Mouse (Mus musculus) gastrocnemius, postnatal 10 days (tissue): ENCODE measurements around the gene P3h2. TPM values are rescaled to one million over a fixed set of nuclear protein-coding genes. Genes with fewer than 3 reads are reported as not detected.

Experiments used
- DNase-seq: peaks from one replicate; pipeline ENCODE4 v3.0.0; 2021; ENCODE audit warnings: mixed read lengths
- total RNA-seq, 2 experiments: library from RNA; stranded (reverse); gene quantifications; 2 replicates each; pipeline ENCODE4 v1.2.3; 2021

The P3h2 gene
- total RNA-seq, 2 experiments from 2014 or later = 5.9 to 7.3 TPM

GRCm38 (mm10) chr16:26070376-26070775 lies 35.2 kb downstream of the P3h2 start:
- no peak for DNase-seq

- no peak for DNase-seq
Measured at GRCm38 (mm10) chr16:26065060-26065459, 40.5 kb downstream of the P3h2 start.

DNA sequence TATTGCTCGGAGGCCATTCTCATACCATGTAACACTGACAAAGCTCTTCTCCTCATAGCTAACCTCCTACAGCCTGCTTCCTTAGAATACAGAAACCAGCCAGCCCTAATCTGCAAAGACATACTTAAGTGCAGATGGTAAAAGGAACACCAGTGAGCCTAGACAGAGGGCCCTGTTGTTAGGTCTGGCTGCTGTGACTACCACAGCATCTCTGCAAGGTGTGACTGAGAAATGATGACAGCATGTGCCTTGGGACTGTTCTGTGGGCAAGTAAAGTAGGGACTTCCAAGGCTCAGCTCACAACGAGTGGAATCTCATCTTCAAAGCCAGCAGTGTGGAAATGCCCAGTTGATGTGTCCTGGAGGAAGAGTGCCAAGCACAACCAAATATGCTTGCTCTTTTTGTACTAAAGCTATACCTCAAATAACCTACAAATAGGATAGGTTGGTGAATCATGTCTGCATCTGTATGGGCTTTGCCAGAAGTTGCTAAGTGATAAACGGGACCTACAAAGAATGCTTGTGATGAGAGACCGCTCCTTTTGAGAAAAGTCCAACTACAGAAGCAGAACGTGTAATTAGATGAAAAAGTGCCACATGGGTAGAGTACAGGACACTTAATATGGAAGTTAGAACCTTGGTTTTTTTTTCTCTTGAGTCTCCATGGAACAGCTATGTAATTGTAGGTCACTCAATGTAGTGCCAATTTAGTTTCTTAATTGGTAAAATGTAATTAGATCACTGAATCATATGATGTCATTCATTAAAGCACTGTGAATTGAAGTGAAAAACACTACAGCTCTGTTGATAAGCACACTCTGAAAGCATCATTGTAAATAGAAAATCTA lies 45.1 kb downstream of the P3h2 start:
- DNase-seq = no peak

DNA sequence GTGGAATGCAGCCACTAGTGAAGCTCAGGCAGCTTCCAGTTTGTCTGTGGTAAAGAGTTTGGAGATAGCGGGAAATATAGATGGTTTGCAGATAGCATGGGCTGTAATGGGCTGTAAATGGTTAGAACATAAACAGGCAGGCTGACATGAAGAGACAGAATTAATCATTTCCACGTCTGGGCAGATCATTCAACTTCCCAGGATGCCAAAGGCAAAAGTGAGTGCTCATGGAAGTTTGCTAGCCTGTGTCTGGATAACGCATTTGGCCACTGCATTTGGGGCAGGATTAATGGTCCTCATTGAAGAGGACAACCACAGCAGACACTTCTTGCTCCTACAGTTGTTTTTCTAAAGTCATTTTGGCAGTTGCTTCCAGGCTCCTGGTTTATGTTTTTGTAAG lies 52.0 kb downstream of the P3h2 start:
- no peak for DNase-seq

DNA sequence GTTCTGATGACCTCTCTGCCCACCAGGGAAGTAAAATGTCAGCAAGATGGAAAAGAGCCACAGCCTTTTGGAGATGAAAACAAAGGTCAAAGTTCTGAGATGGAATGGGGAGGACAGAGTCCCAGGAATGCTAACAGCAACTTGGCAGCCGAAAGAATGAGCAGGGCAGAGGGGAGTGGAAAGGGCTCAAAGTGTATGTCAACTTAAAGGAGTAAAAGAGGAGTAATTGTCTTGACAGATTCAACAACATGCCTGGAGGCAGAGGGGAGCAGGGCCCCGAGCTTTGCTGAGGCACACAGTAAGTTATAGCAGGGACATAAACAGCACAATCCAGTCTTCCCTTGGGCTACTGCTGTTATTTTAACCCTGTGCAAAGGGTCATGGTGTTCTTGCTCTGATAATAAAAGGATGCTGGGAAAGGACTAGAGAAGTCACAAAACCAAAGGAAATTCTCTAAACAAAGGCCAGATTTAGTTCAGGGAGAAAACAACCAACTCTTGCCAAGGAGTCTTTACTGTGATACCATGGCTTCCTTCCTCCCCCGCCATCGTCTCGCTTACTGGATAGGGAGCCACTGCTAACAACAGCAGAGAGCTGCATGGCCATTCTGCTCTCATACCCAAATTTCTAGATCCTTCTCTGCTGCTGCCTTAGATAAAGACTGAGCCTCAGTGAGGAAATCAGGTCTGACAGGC lies 56.0 kb downstream of the P3h2 start:
- DNase-seq = no peak

DNA sequence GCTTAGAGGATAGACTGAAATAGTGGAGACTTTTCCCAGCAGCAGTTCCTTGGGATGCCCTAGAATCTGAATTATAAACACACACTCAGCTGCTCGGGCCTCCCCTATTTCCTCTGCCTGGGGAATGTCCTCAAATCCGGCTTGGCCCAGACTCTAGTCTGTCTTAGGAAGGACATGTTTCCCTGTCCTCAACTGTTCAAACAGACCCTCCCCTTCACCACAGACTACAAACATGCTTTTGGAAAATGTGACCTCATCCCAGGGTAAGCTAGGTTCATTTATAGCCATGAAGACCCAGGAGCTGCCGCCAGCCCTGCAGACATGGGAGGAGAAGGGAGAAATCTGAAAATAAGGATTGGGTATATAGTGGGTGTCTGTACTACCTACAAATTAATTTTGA lies 57.7 kb downstream of the P3h2 start:
- no peak for DNase-seq

DNA sequence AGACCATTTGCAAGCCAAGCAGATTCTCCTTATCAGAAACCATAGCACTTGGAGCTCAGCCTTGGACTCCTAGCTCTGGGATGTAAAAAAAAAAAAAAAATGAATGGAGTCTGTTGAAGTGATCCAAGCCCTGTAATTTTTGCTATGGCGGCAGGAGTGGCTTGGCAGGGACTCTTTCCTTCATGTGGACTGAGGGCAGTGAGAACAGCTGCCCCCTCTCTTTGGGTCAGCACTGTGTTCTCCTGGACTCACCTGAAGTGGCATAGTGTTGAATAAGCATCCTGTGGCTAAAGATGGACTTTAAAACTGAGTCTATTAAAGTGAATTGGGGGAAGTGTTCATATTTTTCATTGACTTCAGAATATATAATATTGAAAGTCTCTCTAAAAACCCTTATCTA lies 58.2 kb downstream of the P3h2 start:
- no peak for DNase-seq

DNA sequence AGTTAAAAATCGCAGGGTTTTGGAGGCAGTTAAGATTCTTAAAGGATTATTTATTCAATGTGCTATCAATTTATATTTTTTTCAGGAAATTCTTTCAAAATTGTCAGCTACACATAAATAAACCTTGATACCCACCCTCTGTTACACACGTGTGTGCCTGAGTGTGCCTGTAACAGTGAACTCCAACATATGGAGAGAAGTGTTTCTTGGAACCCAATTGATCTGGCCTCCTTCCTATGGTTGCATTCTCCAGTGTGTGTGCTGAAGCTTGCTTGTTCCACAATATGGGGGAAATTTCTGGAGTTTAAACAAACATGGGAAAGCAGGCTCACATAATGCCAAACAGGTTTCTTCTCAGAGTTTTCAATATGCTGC lies 63.7 kb downstream of the P3h2 start:
- no peak for DNase-seq

DNA sequence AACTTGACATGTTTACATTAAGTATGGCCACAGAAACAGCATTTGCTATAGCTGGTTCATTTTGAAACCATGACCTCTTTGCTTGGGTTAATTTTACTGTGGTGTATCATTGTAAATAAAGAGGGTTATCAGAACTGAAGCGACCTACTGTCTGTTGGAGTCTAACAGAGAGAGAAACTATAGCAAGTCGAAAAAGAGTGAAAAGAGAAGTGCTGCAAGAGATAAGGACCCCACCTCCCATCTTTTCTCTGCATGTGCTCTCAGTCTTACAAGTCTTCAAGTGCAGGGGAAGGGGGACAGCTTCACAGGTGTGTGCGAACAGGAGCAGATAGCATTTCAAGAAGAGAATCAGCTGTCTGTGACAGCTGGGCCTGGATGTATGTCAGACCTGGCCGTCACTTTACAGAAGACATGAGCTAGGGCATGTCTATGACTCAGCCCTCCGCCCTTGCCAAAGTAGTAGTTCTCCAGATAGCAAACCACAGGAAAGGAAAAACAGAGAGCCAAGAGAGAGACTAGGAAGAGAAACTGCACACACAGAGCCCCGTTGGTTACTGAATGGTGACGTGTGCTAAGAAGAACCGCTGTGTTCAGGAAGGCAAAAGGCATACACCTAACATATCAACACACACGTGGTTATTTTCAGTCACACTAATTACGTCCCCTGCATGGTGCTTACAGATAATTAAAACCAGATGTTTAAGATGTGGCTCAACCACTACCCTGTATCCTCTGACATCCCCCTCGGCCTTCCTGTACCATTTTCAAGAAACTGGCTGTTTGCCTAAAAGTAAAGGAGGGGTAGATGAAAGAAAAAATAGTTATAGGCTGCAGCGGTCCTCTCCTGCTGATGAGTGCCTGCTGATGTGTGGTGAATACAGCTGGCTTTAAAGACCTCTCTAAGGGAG lies 64.3 kb downstream of the P3h2 start:
- DNase-seq = no peak

DNA sequence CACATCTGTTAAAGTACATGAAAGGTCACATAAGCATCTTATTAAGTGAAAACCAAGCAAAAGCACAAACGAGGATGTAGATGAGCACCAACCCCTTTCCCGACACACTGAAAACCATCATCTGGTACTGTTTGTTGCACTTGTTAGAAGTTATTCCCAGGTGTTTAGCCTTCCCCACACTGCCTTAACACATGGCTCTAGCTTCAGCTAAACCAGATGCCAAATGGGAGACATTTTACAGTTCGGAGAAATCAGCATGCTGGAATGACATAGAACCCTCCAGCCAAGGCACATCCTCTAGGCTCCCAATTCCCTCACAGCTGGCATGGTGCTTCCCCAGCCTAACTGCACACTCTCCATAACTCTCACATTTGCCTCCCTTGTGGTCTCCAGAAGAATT lies 66.3 kb downstream of the P3h2 start:
- no peak for DNase-seq

DNA sequence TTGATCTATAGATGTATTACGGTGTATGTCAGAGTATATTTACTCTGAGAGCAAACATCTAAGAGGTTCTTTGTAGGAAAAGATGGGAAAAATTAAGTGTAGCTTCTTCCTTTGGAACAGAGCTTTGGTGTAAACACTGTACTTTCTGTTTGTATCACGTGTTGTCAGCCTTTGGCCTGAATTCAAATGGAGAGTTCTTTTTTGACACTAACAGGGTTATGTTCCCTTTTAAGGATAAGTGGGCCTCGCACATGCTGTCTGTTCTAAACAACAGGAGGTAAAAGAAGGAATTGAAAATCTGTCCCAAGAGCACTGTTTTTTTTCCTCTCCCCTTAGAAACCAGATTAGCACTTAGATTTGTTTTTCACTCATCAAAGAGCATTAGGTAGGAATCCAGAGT lies 70.1 kb downstream of the P3h2 start:
- no peak for DNase-seq

- no peak for DNase-seq
Measured at GRCm38 (mm10) chr16:26035079-26035478, 70.5 kb downstream of the P3h2 start.

GRCm38 (mm10) chr16:26029424-26030012 lies 76.1 kb downstream of the P3h2 start:
- no peak for DNase-seq

- DNase-seq = no peak
Measured at GRCm38 (mm10) chr16:26026416-26026815, 79.2 kb downstream of the P3h2 start.

- DNase-seq = no peak
Measured at GRCm38 (mm10) chr16:26024543-26024942, 81.0 kb downstream of the P3h2 start.

GRCm38 (mm10) chr16:26023352-26023751 lies 82.2 kb downstream of the P3h2 start:
- no peak for DNase-seq

- no peak for DNase-seq
Measured at GRCm38 (mm10) chr16:26021759-26022158, 83.8 kb downstream of the P3h2 start.

- no peak for DNase-seq
Measured at GRCm38 (mm10) chr16:26005811-26006210, 99.8 kb downstream of the P3h2 start.

GRCm38 (mm10) chr16:26003261-26003660 lies 102.3 kb downstream of the P3h2 start:
- DNase-seq = no peak

GRCm38 (mm10) chr16:26002848-26003247 lies 102.7 kb downstream of the P3h2 start:
- no peak for DNase-seq

- DNase-seq = no peak
Measured at GRCm38 (mm10) chr16:25994605-25995004, 111.0 kb downstream of the P3h2 start.

GRCm38 (mm10) chr16:25987221-25987620 lies 118.4 kb downstream of the P3h2 start:
- no peak for DNase-seq
